Mouse (Mus musculus): ENCODE measurements at regions not wholly inside any gene's neighbourhood (a gene's known extent, or its start where the extent isn't known, plus 50 kb on each side); places are given as distances from the start of the nearest gene placed in this dataset.

DNA sequence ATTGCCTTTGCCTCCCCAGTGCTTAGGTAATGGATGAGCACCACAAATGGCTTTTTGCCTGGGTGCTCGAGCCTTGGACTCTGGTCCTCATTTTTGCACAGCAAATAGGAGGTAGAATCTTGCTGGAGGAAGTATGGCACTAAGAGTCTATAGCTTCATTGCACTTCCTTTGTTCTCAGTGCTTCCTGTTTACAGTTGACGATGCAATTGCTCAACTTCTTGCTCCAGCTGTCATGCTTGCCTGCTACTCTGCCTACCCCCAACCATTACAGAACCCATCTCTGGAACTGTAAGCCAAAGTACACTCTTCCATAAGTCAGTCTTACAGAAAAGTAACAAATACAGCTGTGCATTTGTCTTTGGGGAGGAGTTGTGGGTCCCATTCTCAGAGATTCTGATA is 79.8 kb upstream of the Slc7a14 start:
- DNase-seq = no peak

DNA sequence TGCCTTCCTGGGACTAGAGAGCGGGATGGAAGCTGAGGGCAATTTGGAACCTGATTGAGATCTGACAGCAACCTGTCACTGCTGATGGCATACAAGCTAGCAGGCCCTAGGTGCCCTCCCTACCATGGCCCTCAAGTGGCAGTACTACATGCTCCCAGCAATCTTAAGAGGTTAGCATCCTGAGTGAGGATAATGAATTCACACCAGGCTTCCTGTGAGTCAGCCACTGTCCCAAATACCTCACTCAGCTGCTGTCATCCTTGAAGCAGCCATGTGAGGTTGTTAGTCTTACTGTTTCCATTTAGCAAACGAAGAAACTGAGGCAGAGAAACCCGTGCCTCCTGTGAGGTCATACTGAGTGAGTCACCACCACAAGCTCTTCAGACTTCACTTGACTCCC is 65.5 kb upstream of the Slc7a14 start:
- no peak for DNase-seq

DNA sequence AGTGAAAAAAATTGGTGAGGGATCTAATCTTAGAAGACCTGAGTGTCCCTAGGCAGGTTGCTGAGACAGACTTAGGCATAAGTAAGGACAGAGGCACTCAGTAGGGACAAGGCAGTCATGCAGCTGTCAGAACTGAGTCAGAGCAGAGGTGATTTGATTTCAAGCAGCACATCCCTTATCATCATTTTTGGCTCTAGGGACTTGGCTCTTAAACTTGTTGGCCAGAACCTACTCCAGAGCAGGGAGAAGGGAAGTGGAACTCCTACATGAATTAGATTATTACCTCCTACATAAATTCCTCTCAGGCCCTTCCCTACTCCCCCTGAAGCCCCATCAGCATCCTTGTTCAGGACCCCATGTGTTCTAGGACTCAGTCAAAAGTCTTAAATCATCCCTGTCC is 63.9 kb upstream of the Slc7a14 start:
- no peak for DNase-seq

DNA sequence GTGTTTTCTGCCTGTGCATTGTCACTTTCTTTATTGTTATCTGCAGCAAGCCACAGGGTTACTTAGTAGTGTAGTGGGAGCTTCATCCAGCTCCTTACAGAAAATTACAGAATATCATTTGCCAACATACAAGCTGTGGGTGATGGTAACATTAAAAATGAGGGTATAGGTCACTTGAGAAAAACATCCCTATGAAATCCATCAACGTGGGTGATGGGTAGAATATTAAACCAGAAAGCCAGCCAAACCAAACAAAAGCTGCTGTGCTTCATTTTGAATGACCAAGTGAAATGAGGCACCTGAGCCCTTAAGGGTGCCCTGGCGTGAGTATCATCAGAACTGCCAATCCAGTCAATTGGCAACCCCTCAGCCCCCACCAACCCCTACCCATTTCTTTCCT is 58.1 kb upstream of the Slc7a14 start:
- DNase-seq = no peak
